Mouse (Mus musculus) urinary bladder, adult 18-20 months (tissue): Measurements from ENCODE around the gene Zfp398.
A peak's percentile ranks its signal among the peaks of the same experiment; 100 is the strongest.
"Not testable (repeated sequence)": the region's sequence is repeated elsewhere in the genome, so short reads cannot be mapped to it uniquely, and the experiment has no call there.

Experiments
- DNase-seq, 2 experiments: peaks; one replicate each; pipeline ENCODE4 v3.0.0; 2022; ENCODE audit warnings: low spot score in 2 of 2, mixed read lengths in 2 of 2

Gene Zfp398

GRCm38 (mm10) chr6:47827462-47827861 lies 8.0 kb upstream of the Zfp398 start:
- DNase-seq: no peak

- no peak for DNase-seq
These were observed 6.5 kb upstream of the Zfp398 start for GRCm38 (mm10) chr6:47828950-47829349.

DNA sequence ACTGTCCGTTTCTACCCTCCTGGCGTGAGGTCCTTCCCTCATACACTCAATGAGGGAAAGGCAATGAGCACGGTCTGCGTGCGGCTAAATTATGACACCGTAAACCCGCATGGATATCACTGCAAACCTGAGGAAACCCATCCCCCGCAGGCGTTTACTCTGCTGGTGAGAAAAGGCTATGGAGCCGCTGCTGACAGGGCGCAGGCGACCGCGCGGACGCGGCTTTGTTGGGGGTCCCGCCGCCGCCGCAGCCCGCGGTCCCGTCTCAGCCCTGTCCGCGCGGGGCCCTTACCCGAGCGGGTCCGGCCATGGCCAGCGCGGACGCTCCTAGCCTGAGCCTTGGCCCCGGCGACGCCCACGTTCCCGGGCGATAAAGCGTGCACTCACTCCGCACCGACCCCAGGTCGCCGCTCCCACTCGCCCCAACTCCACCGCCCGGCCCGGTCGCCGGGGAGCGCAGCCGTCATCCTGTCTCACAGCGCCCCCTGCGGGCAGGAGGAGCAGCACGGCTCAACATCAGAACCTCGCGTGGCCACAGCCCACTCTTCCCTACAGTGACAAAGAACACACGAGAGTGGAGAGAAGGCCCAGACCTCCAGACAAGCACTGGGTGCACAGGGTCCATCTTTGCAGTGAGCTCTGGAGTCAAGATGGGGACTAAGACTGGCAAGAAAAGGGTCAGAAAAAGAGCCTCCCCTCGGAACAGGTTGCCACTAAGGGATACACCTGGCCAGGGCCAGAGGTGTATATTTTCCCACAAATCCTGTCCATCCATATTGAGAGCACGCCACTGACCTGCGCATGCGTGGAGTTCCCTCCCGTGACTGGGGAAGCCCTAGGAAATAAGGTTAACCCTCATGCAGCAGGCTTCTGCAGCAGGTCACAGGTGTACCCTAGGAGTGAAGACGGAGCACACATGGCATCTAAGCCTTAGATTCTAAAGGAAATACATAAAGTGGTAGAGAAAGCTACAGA lies 5.1 kb upstream of the Zfp398 start, which contains the start of gene Zfp786:
Gene Zfp786, minus strand, starts transcription at position 764 of the 975 bp plus-strand sequence.
- DNase-seq: peak; percentile 81 to 85

DNA sequence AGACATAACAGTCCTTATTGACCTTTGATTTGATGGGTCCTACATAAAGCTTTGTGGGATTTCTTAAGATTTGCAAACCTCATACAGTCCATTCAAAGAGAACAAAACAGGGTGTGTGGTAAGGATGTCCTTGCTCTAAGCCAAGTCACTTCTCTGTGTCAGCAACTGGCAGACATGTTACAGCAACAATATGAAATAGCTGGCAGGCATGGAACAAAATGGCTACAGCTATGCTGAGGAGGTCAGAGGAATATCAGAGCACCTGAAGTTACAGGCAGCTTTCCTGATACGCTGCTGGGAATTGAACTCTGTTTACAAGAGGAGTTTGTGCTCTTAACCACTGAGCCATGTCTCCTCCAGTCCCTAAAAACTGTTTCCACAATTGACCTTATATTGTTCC lies 3.2 kb upstream of the Zfp398 start:
- DNase-seq: no peak

DNA sequence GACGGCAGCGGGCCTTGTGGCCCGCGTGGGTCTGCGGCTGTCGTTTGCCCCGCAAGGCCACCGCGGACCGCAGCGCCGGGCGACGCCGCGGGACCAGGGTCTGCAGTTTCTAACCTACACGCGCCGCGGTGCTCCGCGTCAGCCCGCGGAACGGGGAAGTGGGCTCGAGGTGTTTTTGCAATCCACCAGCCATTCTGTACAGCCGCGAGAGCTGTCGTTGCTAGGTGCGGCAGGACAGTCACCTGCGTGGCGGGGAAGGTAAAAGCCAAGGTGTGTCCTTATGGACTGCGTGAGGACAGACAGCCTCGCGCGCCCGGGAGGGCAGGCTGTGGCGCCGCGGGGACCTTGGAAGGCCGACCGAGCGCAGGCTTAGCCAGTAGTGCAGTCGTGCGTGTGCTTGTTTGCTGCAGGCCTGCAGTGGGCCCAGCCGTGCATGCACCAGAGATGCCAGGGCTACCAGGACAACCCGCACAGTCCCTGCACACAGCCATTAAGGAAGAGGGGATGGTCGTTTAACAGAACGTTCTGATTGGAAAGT lies 592 bp downstream of the Zfp398 start:
- DNase-seq: peak; percentile 14 to 64

DNA sequence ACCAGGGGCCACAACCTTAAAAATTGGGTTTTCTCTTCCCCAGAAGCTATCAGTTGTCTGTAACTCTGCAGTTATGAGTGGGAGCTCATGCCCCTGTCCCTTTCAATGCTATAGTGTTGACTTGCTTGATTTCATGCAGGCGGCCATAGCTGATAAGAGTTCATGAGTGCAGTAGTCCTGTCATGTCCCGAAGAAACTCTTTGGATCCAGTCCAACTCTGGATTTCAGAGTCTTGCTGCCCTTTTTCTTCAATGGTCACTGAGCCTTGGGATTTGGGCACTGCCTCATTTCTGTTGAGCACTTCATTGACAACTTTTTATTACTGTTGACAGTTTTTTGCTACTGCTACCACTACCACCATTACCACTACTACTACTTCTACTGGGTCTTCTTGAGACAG lies 2.2 kb downstream of the Zfp398 start:
- no peak for DNase-seq

DNA sequence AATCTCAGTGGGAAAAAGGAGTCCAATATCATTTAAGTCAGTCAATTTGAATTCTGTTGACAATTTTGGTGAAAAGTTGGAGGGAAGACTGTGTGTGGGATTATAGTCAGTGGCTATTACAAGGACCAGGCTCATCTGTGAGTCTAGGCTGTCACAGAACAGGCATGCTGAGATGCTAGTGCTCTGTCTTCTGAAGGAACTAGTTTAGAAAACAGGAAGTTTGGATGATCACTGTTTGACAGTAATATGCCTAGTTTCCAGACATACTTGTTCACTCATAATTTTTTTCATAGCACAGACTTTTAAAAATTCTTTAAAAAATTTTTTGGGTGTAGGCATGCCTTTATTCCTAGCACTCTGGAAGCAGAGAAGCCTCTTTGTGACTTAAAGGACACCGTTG lies 5.6 kb downstream of the Zfp398 start:
- DNase-seq: no peak

DNA sequence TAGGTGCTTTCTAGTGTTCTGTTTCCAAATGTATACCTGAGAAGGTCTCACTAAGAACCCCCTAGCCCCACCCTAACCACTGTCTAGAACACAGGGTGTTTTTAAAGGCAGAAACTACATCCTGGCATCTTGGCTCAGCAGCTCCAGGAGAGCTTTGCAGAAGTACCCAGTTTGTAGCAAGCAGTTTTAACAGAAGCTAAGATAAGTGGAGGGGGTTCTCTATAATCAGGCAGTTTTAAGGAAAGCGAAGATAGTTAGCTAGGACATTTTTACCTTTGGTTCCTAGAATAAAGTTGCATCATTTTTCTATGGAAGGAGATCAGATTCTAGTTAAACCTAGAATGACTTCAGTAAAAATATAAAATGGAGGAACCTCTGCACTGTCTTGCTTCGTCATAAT lies 6.4 kb downstream of the Zfp398 start:
- no peak for DNase-seq

- no peak for DNase-seq
These were observed 6.9 kb downstream of the Zfp398 start for GRCm38 (mm10) chr6:47842337-47842736.

- no peak for DNase-seq
These were observed 10.3 kb downstream of the Zfp398 start for GRCm38 (mm10) chr6:47845779-47846178.

GRCm38 (mm10) chr6:47857241-47857640 lies 21.8 kb downstream of the Zfp398 start:
- no peak for DNase-seq

GRCm38 (mm10) chr6:47857729-47858128 lies 22.3 kb downstream of the Zfp398 start:
- DNase-seq: not testable (repeated sequence)

- no peak for DNase-seq
These were observed 36.8 kb downstream of the Zfp398 start for GRCm38 (mm10) chr6:47872266-47872665.

DNA sequence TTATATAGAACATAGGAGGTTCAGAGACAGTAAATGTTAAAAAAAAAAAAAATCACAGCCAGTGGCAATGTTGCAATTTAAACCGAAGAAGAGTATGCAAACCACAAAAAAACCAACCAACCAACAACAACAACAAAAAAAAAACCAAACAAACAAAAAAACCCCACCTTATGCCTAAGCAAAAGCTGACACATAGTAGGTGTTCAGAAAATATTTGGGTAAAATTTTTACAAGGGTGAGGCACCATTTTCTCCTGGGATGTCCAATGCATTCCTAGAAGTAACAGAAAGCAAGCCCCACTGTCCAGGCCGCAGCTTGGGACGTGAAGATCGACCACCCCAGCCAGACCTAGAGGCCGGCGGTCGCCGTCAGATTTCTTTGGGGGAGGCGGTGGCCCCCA lies 41.6 kb downstream of the Zfp398 start, which contains the start of gene Zfp282:
Gene Zfp282, plus strand, starts transcription at position 147 of the 400 bp plus-strand sequence.
- DNase-seq: no peak

DNA sequence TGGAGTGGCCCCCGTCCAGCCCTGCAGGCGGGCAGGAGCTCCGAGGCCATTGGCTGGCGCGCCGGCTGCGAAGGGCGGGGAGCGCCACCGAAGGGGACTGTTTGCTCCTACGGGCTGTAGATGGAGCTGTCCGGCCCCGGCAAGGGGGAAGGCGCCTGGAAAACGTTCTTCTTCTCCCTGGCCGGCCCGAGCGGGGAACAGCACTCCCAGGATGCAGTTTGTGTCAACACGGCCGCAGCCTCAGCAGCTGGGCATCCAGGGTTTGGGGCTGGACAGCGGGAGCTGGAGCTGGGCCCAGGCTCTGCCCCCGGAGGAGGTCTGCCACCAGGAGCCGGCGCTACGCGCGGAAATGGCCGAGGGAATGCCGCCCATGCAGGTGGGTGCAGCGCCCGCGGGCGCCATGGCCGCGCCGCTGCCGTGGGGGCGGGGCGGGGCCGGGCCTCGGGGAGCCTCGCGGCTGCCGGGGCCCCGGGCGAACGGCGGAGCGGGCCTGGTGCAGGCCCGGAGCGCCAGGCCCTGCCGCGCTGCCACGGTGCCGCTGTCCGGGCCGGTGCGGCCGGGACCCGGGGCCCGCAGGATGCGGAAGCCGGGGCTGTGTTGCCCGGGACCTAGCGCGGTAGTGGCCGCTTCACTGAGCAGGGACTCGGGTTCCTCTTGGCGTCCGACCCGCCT lies 42.1 kb downstream of the Zfp398 start:
- DNase-seq: peak; percentile 92

- peak in 1 of 2 experiments; percentile 30 for DNase-seq
These were observed 42.7 kb downstream of the Zfp398 start for GRCm38 (mm10) chr6:47878133-47878514.

- no peak for DNase-seq
These were observed 43.1 kb downstream of the Zfp398 start for GRCm38 (mm10) chr6:47878593-47878992.

- peak; percentile 14 to 30 for DNase-seq
These were observed 43.7 kb downstream of the Zfp398 start for GRCm38 (mm10) chr6:47879049-47879716.

GRCm38 (mm10) chr6:47880166-47880565 lies 44.7 kb downstream of the Zfp398 start:
- DNase-seq: peak; percentile 61 to 63

DNA sequence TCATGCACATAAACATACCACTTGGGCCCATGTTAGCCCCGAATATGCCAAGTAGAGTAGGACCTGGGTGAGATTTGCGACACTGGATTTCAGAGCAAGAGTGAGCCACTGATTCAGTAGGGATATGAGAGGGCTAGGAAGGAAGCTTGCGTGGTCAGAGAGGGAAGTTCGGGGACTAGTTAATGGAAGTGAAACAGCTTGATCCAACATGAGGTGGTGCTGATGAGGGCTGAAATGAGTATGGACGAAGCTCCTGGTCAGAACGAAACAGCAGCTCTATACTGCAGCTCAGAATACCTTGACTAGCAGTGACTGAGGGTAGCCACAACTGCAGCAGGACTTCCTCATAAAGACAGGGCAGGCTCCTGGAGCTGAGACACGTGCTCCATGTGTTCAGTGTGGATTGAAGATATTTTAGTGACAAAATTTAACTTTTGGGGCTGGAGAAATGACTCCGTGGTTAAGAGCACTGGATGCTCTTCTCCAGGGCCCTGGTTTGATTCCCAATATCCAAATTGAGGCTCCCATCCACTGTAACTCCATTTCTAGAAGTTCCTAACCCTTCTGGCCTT lies 53.4 kb downstream of the Zfp398 start:
- no peak for DNase-seq

- no peak for DNase-seq
These were observed 64.0 kb downstream of the Zfp398 start for GRCm38 (mm10) chr6:47899416-47899815.
